Mouse (Mus musculus): ENCODE data around the gene Abhd4. TPM values are rescaled to one million over a fixed set of nuclear protein-coding genes. Genes with fewer than 3 reads are reported as not detected.

Gene Abhd4
- polyA plus RNA-seq, 1 experiment from 2014 or later, result 38.3 TPM

DNA sequence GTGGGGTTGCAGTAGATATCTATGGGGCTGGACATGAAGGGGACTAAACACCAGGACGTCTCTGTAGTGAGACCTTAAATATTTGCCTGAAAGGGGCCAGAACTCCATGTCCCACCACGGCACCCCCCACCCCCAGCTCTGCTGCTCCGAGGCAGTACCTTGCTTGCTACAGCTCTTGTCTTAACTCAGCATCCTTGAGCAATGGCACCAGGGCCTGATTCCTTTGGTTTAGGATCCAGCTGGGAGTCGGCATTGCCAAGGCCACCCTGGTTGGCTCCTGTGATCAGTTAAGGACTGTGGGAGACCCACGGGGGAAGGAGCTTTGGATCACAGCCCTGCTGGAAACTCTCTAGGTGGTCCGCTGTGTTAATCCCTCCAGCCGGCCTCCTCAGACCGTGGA, 34.7 kb upstream of the Abhd4 start:
- Histone ChIP-seq H3K27me3 (ENCODE audit: control insufficient read depth, insufficient read depth, low read length) (no peaks in the 10 kb centered on the region), H3K4me1 (ENCODE audit: control insufficient read depth, insufficient read depth, low read length) (0 out of 2 replicates have a peak, but pooled peaks cover 3% of the 10 kb centered on the region), H3K36me3 (ENCODE audit: control insufficient read depth, insufficient read depth, low read length) (no peaks in the 10 kb centered on the region), H3K27ac (ENCODE audit: low read depth, low read length) (no peak overlapping the region), H3K4me3 (ENCODE audit: low read depth, low read length) (no peak overlapping the region), H3K9me3 (ENCODE audit: control insufficient read depth, low read length) (no peaks in the 10 kb centered on the region), H3K4me2 (no peak overlapping the region), H3K9ac (ENCODE audit: low read length) (no peak overlapping the region)
- DNase-seq (ENCODE audit: low spot score, missing footprints) (no peak), ATAC-seq (ENCODE audit: low FRiP score) (no peak)
- 44% methylated on average over 8 of the region's 8 CpGs for WGBS

DNA sequence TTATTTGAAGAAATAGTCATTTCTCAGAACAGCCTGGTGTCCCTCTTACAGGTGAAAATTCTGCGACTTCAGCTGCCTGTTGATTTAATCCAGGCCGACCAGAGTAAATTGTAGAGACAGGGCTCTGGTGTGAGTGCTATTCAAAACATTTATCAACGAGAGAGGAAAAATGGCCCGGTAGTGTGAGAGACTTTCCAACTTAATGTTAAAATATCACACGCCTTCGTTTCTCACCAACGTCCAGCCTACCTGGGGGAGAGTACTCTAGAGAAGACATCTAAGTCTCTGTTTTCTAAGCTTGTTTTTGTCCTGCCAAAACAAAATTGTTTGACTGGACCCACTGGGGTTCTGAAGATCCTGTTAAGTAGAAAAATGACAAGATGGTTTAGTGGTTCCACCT, 34.1 kb upstream of the Abhd4 start:
- Histone ChIP-seq H3K4me2 (no peak overlapping the region), H3K27me3 (ENCODE audit: control insufficient read depth, insufficient read depth, low read length) (no peaks in the 10 kb centered on the region), H3K36me3 (ENCODE audit: control insufficient read depth, insufficient read depth, low read length) (no peaks in the 10 kb centered on the region), H3K4me1 (ENCODE audit: control insufficient read depth, insufficient read depth, low read length) (0 out of 2 replicates have a peak, but pooled peaks cover 3% of the 10 kb centered on the region), H3K27ac (ENCODE audit: low read depth, low read length) (no peak overlapping the region), H3K9ac (ENCODE audit: low read length) (no peak overlapping the region), H3K9me3 (ENCODE audit: control insufficient read depth, low read length) (no peaks in the 10 kb centered on the region), H3K4me3 (ENCODE audit: low read depth, low read length) (no peak overlapping the region)
- no peak for ATAC-seq (ENCODE audit: low FRiP score)
- DNase-seq (ENCODE audit: low spot score, missing footprints), result no peak
- WGBS, result 87% methylated on average over 7 of the region's 7 CpGs

GRCm38 (mm10) chr14:54220726-54221494, 33.1 kb upstream of the Abhd4 start:
- 87% methylated on average over 8 of the region's 8 CpGs for WGBS
- Histone ChIP-seq H3K9me3 (ENCODE audit: control insufficient read depth, low read length) (no peaks in the 10 kb centered on the region), H3K27me3 (ENCODE audit: control insufficient read depth, insufficient read depth, low read length) (no peaks in the 10 kb centered on the region), H3K4me2 (no peak overlapping the region), H3K36me3 (ENCODE audit: control insufficient read depth, insufficient read depth, low read length) (no peaks in the 10 kb centered on the region), H3K4me3 (ENCODE audit: low read depth, low read length) (no peak overlapping the region), H3K9ac (ENCODE audit: low read length) (no peak overlapping the region), H3K4me1 (ENCODE audit: control insufficient read depth, insufficient read depth, low read length) (peaks cover 5% of the 10 kb centered on the region; the same call in 1 of the 2 replicates), H3K27ac (ENCODE audit: low read depth, low read length) (no peak overlapping the region)
- ATAC-seq (ENCODE audit: low FRiP score) (no peak), DNase-seq (ENCODE audit: low spot score, missing footprints) (no peak)

- peaks cover 5% of the 10 kb centered on the region; the same call in 1 of the 2 replicates for H3K4me1 ChIP-seq (ENCODE audit: control insufficient read depth, insufficient read depth, low read length)
- no peaks in the 10 kb centered on the region for H3K27me3 ChIP-seq (ENCODE audit: control insufficient read depth, insufficient read depth, low read length)
- 94% methylated on average over 6 of the region's 6 CpGs for WGBS
- no peaks in the 10 kb centered on the region for H3K9me3 ChIP-seq (ENCODE audit: control insufficient read depth, low read length)
- H3K27ac ChIP-seq (ENCODE audit: low read depth, low read length), result no peak overlapping the region
- H3K4me3 ChIP-seq (ENCODE audit: low read depth, low read length), result no peak overlapping the region
- no peak overlapping the region for H3K9ac ChIP-seq (ENCODE audit: low read length)
- DNase-seq (ENCODE audit: low spot score, missing footprints) (no peak), ATAC-seq (ENCODE audit: low FRiP score) (no peak)
- no peak overlapping the region for H3K4me2 ChIP-seq
- no peaks in the 10 kb centered on the region for H3K36me3 ChIP-seq (ENCODE audit: control insufficient read depth, insufficient read depth, low read length)
Observed at GRCm38 (mm10) chr14:54221641-54222040, 32.3 kb upstream of the Abhd4 start.

DNA sequence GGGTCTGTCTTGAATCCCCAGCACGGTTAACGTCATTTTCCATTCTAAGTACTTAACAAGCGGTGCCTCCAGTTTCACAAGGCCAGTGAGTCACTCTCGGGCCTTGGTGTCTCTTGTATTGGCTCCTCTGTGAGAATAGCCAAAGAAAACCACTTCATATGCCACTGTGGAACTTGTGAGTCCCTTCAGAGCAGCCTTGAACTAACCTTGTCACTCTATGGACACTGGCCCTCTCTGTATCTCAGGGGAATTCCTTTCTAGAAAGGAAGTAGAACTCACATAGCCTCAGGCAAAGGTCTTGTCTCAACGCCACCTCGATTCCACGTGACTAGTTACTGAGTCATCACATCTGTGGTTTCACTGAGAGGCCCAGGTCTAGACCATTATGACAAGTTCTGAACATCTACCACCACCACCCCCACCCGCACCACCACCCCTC, 31.7 kb upstream of the Abhd4 start:
- DNase-seq (ENCODE audit: low spot score, missing footprints) (no peak), ATAC-seq (ENCODE audit: low FRiP score) (no peak)
- Histone ChIP-seq H3K27ac (ENCODE audit: low read depth, low read length) (no peak overlapping the region), H3K9ac (ENCODE audit: low read length) (no peak overlapping the region), H3K36me3 (ENCODE audit: control insufficient read depth, insufficient read depth, low read length) (no peaks in the 10 kb centered on the region), H3K27me3 (ENCODE audit: control insufficient read depth, insufficient read depth, low read length) (no peaks in the 10 kb centered on the region), H3K4me1 (ENCODE audit: control insufficient read depth, insufficient read depth, low read length) (peaks cover 5% of the 10 kb centered on the region; the same call in 1 of the 2 replicates), H3K9me3 (ENCODE audit: control insufficient read depth, low read length) (no peaks in the 10 kb centered on the region), H3K4me3 (ENCODE audit: low read depth, low read length) (no peak overlapping the region), H3K4me2 (no peak overlapping the region)
- 90% methylated on average over 8 of the region's 8 CpGs for WGBS

DNA sequence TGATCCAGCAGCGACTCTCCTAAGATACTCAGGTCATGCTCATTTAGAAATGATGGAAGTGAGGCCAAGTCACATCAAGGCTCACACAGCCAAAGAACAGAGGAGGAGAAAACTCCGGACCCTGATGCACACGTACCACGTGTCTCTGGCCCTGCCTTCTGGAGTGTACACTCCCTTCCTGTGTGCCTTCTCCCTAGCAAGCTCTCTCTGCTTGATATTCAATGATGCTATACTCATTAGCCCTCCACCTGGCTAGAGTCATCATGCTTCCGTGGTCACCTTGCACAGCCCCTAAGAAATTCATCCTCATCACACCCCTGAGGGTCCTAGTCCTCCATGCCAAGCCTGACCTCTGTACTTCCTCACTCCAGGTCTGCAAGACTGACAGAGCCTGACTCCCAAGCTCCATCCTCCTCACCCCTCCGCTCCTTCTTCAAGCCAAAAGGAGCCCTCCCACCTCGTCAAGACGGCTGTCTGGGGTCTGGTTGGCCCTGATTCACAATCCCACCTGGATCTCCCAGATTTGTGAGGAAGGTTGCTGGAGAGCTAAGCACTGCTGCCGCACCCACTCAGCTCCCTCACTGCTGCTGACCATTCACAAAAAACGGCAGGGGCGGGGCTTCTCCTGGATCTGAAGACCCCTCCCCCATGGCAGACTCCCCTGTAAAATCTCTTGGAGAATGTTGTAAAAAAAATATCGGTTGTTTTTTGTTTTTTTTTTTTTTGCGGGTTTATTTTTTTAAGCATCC, 30.5 kb upstream of the Abhd4 start:
- no peak overlapping the region for H3K9ac ChIP-seq (ENCODE audit: low read length)
- H3K4me3 ChIP-seq (ENCODE audit: low read depth, low read length), result no peak overlapping the region
- H3K36me3 ChIP-seq (ENCODE audit: control insufficient read depth, insufficient read depth, low read length), result no peaks in the 10 kb centered on the region
- peaks cover 11% of the 10 kb centered on the region for H3K4me1 ChIP-seq (ENCODE audit: control insufficient read depth, insufficient read depth, low read length)
- no peaks in the 10 kb centered on the region for H3K9me3 ChIP-seq (ENCODE audit: control insufficient read depth, low read length)
- WGBS, result 60% methylated on average over 13 of the region's 13 CpGs
- H3K27me3 ChIP-seq (ENCODE audit: control insufficient read depth, insufficient read depth, low read length), result no peaks in the 10 kb centered on the region
- DNase-seq (ENCODE audit: low spot score, missing footprints), result no peak
- no peak overlapping the region for H3K27ac ChIP-seq (ENCODE audit: low read depth, low read length)
- ATAC-seq (ENCODE audit: low FRiP score), result no peak
- H3K4me2 ChIP-seq, result no peak overlapping the region

DNA sequence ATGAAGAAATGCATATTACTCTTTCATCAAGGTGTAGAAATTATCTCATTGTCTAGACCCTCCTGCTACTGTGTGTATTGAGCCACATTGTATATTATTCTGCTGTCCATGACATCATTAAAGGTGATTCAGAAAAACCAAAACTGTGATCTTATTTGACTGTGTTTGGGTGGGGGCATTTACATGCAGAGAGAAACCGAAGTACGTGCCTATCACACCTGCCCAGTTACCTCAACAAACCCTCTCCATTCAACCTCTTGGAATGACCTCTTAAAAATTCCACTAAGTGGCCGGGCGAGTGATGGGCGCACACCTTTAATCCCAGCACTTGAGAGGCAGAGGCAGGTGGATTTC, 29.9 kb upstream of the Abhd4 start:
- no peaks in the 10 kb centered on the region for H3K9me3 ChIP-seq (ENCODE audit: control insufficient read depth, low read length)
- no peak overlapping the region for H3K4me3 ChIP-seq (ENCODE audit: low read depth, low read length)
- no peaks in the 10 kb centered on the region for H3K27me3 ChIP-seq (ENCODE audit: control insufficient read depth, insufficient read depth, low read length)
- no peak overlapping the region for H3K4me2 ChIP-seq
- no peak for DNase-seq (ENCODE audit: low spot score, missing footprints)
- no peak for ATAC-seq (ENCODE audit: low FRiP score)
- WGBS, result 94% methylated on average over 5 of the region's 5 CpGs
- no peaks in the 10 kb centered on the region for H3K36me3 ChIP-seq (ENCODE audit: control insufficient read depth, insufficient read depth, low read length)
- peaks cover 16% of the 10 kb centered on the region for H3K4me1 ChIP-seq (ENCODE audit: control insufficient read depth, insufficient read depth, low read length)
- no peak overlapping the region for H3K9ac ChIP-seq (ENCODE audit: low read length)
- H3K27ac ChIP-seq (ENCODE audit: low read depth, low read length), result no peak overlapping the region

DNA sequence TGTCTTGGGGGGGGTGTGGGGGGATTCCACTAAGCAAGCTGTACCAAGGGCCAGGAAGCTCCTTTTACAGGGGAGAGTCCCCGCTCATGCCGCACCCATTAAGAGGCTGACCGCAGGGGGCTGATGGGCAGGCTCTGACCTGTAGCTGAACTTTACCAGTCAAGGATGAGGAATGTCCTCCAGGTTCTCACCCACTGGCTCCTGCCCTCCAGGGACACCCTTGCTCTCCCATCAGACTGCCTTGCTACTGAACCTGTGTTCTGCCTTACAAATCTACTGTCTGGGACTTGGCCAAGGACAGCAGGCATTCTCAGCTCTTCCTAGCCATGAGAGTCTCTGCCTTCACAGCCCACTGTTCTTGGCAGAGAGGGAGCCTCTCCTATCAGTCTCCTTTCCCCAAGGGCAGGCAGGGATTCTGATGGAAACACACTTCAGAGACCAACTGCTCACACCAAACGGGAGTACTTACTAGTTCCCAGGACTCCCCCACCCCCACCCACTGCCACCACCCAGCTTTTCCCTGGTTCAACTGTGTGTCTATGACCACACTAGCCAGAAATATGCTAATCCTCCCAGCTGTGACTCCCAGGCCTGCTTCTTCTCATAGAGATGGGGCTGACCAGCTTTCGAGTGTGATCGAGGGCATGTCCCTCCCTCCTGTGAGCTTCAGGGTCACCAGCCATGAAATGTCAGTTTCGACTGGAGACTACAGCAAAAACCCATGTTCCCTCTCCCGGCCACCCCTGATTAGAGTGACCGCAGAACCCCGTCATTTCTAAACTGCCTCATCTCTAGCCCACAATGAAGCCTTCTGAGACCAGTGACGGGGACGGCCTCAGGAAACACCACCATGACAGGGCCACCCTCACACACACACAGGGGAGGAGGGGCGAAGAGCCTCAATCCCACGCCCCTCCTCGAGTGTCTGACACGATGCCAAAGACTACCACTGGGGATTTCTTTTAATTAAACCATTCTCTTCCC, 29.2 kb upstream of the Abhd4 start:
- no peaks in the 10 kb centered on the region for H3K36me3 ChIP-seq (ENCODE audit: control insufficient read depth, insufficient read depth, low read length)
- H3K4me3 ChIP-seq (ENCODE audit: low read depth, low read length), result no peak overlapping the region
- no peaks in the 10 kb centered on the region for H3K9me3 ChIP-seq (ENCODE audit: control insufficient read depth, low read length)
- 54% methylated on average over 16 of the region's 16 CpGs for WGBS
- DNase-seq (ENCODE audit: low spot score, missing footprints) (no peak), ATAC-seq (ENCODE audit: low FRiP score) (no peak)
- H3K27me3 ChIP-seq (ENCODE audit: control insufficient read depth, insufficient read depth, low read length), result no peaks in the 10 kb centered on the region
- no peak overlapping the region for H3K4me2 ChIP-seq
- no peak overlapping the region for H3K27ac ChIP-seq (ENCODE audit: low read depth, low read length)
- H3K9ac ChIP-seq (ENCODE audit: low read length), result no peak overlapping the region
- peaks cover 18% of the 10 kb centered on the region for H3K4me1 ChIP-seq (ENCODE audit: control insufficient read depth, insufficient read depth, low read length)

Data from midbrain, embryonic 11.5 days (tissue).